Mouse (Mus musculus): ENCODE measurements around the gene Klhl11. TPM values are rescaled to one million over a fixed set of nuclear protein-coding genes. Genes with fewer than 3 reads are reported as not detected.

The Klhl11 gene
- polyA plus RNA-seq, 1 experiment from 2014 or later, result 10.0 TPM

DNA sequence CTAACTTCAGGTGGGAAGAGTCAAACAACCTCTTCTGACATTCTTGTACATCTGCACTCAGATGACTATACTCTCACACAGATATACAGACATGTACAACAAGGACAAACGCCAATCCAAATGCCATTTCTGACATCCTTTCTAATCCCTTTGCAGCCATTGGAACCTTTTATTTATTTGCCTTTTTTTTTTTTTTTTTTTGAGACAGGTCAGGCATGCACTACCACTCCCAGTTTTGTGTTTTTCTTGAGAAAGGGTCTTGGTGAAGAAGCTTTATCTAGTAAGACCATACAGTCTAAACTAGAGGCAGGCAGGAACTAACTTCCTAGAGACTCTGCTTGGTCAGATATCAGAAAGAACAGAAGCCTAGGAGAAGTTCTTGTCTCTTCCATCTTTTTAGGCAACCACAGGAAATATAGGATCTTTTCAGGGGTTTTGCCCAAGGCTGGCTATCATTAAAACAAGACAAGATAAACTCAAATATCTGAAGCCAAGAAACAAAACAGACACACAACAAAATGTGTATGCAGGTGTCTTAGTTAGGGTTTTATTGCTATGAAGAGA, 7.2 kb downstream of the Klhl11 start:
- H3K36me3 ChIP-seq, result peaks cover 24% of the 10 kb centered on the region
- ATAC-seq (ENCODE audit: insufficient number of reproducible peaks, low FRiP score, low TSS enrichment, low read depth), result no peak
- H3K27ac ChIP-seq, result no peak overlapping the region
- H3K4me3 ChIP-seq, result no peak overlapping the region
- H3K9me3 ChIP-seq, result no peaks in the 10 kb centered on the region
- no peak overlapping the region for H3K4me2 ChIP-seq
- 89% methylated on average over 1 of the region's 1 CpGs for WGBS
- H3K4me1 ChIP-seq, result peaks cover 6% of the 10 kb centered on the region
- no peaks in the 10 kb centered on the region for H3K27me3 ChIP-seq
- H3K9ac ChIP-seq, result no peak overlapping the region

DNA sequence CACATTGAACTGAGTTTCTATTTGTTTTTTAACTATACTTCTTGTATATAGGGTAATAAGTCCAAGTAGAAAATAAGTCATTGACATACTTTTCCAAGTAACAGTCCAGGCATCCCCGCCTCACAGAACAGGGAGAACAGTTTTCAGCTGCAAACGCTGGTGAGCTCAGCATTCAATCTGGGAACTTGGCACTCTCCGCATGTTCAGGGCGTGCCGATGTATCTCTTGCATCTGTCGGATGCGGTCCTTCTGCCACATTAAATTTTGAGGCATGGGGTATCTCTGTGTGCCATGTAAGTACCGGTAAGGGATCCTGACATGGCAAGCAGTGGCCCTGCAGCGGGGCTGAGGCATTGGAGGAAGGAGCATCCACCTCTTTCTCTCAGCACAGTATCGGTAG, 9.8 kb downstream of the Klhl11 start:
- H3K4me3 ChIP-seq, result no peak overlapping the region
- H3K36me3 ChIP-seq, result peaks cover 35% of the 10 kb centered on the region
- WGBS, result 89% methylated on average over 10 of the region's 10 CpGs
- no peaks in the 10 kb centered on the region for H3K9me3 ChIP-seq
- no peak overlapping the region for H3K27ac ChIP-seq
- ATAC-seq (ENCODE audit: insufficient number of reproducible peaks, low FRiP score, low TSS enrichment, low read depth), result no peak
- no peaks in the 10 kb centered on the region for H3K4me1 ChIP-seq
- H3K4me2 ChIP-seq, result no peak overlapping the region
- H3K9ac ChIP-seq, result no peak overlapping the region
- H3K27me3 ChIP-seq, result no peaks in the 10 kb centered on the region

DNA sequence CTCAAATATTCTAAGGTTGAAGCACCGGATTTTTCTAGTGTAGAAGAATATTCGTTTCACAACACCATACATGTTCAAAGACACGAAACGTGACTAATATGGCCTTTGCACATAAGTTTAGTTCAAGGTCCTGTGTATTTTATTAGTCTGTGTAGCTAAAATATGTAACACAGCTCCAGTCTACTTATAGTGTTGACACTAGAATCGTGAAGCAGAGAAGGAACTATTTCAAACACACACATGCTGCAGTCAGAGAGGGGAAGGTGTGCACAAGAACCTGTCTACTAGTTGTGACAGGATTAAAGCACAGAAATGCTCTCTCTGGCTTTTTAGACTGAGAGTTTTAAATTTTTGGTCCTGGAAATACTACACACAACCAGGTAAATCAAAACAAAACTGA, 14.8 kb downstream of the Klhl11 start:
- Histone ChIP-seq H3K4me3 (no peak overlapping the region), H3K36me3 (peaks cover 43% of the 10 kb centered on the region), H3K9me3 (no peaks in the 10 kb centered on the region), H3K27me3 (no peaks in the 10 kb centered on the region), H3K4me2 (no peak overlapping the region), H3K27ac (no peak overlapping the region), H3K4me1 (no peaks in the 10 kb centered on the region), H3K9ac (no peak overlapping the region)
- ATAC-seq (ENCODE audit: insufficient number of reproducible peaks, low FRiP score, low TSS enrichment, low read depth), result no peak
- 88% methylated on average over 5 of the region's 5 CpGs for WGBS

DNA sequence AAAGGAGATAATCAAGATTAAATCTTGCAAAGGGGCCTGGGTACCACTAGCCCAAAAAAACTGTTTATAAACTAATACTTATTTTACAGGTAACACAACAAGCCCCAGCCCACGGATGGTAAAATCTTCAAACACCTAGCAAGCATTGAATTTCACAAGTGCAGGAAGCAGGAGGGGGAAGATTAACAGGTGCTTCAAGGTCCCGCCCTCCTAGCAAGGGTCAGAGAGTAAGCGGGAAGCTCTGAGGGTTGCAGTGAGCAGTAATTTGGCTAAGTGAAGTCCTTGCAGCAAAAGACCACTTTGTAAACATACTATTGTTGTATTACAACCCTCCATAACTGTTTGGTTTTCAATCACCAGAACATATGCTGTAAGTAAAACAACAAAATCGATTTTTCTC, 15.3 kb downstream of the Klhl11 start:
- H3K36me3 ChIP-seq, result peaks cover 38% of the 10 kb centered on the region
- no peaks in the 10 kb centered on the region for H3K4me1 ChIP-seq
- H3K4me3 ChIP-seq, result no peak overlapping the region
- no peaks in the 10 kb centered on the region for H3K9me3 ChIP-seq
- H3K9ac ChIP-seq, result no peak overlapping the region
- no peaks in the 10 kb centered on the region for H3K27me3 ChIP-seq
- no peak overlapping the region for H3K27ac ChIP-seq
- H3K4me2 ChIP-seq, result no peak overlapping the region
- 67% methylated on average over 4 of the region's 4 CpGs for WGBS
- no peak for ATAC-seq (ENCODE audit: insufficient number of reproducible peaks, low FRiP score, low TSS enrichment, low read depth)

DNA sequence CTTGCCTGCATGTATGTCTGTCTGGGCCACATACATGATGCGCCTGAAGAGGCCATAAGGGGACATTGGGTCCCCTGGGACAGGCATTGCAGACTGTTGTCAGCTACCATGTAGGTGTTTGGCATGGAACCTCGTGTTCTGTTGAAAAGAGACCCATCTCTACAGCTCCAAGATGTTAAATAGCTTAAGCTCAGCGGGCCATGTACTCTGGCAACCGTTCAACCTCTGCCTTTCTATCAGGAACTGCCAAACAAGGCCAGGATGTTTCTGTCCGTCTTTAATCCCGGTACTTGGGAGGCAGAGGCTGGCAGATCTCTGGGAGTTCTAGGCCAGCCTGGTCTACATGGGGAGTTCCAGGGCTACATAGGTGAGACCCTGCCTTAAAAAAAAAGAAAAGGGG, 29.9 kb downstream of the Klhl11 start:
- Histone ChIP-seq H3K27me3 (no peaks in the 10 kb centered on the region), H3K27ac (no peak overlapping the region), H3K9me3 (no peaks in the 10 kb centered on the region), H3K9ac (no peak overlapping the region), H3K4me1 (peaks cover 13% of the 10 kb centered on the region), H3K4me2 (no peak overlapping the region), H3K4me3 (no peak overlapping the region), H3K36me3 (peaks cover 11% of the 10 kb centered on the region)
- 86% methylated on average over 6 of the region's 6 CpGs for WGBS
- no peak for ATAC-seq (ENCODE audit: insufficient number of reproducible peaks, low FRiP score, low TSS enrichment, low read depth)

DNA sequence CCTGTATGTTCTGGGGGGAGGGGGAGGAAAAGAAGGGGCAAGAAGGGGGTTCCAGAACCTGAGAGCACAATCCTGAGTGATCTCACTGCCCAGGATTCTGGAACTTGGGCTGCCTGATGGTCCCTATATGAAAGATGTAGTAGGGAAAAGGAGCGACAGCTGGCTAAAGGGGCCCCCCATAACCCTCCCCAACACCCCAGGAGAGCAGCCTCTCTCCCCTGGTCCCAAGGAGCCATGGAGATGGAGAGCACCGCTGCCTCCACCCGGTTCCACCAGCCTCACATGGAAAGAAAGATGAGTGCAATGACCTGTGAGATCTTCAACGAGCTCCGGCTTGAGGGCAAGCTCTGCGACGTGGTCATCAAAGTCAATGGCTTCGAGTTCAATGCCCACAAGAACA, 30.7 kb downstream of the Klhl11 start, which contains the start of the genes Nt5c3b and Klhl10:
TSS of gene Nt5c3b (minus strand) at position 12 of the 400 bp plus-strand sequence.
TSS of gene Klhl10 (plus strand) at position 121 of the 400 bp plus-strand sequence.
- 88% methylated on average over 8 of the region's 8 CpGs for WGBS
- peak within 1 kb of the TSS; percentile 76 for H3K27ac ChIP-seq
- peak within 1 kb of the TSS; percentile 68 for H3K4me2 ChIP-seq
- peak within 1 kb of the TSS; percentile 96 for H3K9ac ChIP-seq
- H3K27me3 ChIP-seq, result no peaks in the 10 kb centered on the region
- ATAC-seq (ENCODE audit: insufficient number of reproducible peaks, low FRiP score, low TSS enrichment, low read depth), result no peak
- peaks cover 18% of the 10 kb centered on the region for H3K36me3 ChIP-seq
- peaks cover 13% of the 10 kb centered on the region for H3K4me1 ChIP-seq
- no peaks in the 10 kb centered on the region for H3K9me3 ChIP-seq
- H3K4me3 ChIP-seq, result peak within 1 kb of the TSS; percentile 83

DNA sequence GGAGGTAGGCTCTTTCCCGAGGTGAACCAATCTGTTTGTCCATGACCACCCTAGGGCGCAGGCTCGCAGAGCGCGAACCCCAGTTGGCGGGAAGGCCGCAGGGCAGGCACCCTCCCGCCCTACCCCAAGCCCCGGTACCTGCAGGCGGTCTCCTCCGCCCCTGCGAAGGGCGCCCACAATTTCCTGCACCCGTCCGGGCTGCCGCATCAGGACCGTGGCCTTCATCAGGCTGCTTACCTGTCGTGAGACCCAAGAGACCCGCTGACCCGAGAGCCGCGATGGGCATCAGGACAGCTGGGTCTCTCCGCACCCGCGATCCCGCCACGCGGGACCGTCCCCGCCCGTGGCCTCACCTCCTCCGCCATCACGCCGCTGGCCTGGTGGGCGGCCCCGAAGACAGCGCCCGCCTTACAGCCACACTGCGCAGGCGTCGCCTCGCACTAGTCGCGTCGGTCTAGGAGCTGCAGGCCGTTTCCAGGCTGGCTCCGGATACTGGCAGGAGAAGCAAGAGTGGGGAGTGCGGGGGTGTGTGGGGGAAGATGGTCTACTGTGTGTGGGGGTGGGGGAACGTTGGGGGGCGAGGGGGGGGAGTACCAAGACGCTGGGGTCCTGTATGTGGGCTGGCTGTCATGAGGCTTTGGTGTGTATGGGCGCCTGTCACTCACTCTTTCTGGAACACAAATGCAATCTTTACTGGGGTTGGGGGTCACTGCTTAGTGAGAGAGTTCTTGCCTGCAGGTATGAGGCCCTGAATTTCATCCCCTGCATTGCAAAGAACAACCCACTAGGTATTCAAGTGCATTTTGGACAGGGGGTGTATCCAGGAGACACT, 31.6 kb downstream of the Klhl11 start:
- Histone ChIP-seq H3K9me3 (no peaks in the 10 kb centered on the region), H3K27ac (peak overlapping the region; percentile 76), H3K4me1 (peaks cover 13% of the 10 kb centered on the region), H3K4me3 (peak overlapping the region; percentile 83), H3K4me2 (peak overlapping the region; percentile 68), H3K36me3 (peaks cover 27% of the 10 kb centered on the region), H3K9ac (peak overlapping the region; percentile 96), H3K27me3 (no peaks in the 10 kb centered on the region)
- ATAC-seq (ENCODE audit: insufficient number of reproducible peaks, low FRiP score, low TSS enrichment, low read depth), result peak; percentile 94
- WGBS, result under 1% methylated on average over 51 of the region's 52 CpGs

DNA sequence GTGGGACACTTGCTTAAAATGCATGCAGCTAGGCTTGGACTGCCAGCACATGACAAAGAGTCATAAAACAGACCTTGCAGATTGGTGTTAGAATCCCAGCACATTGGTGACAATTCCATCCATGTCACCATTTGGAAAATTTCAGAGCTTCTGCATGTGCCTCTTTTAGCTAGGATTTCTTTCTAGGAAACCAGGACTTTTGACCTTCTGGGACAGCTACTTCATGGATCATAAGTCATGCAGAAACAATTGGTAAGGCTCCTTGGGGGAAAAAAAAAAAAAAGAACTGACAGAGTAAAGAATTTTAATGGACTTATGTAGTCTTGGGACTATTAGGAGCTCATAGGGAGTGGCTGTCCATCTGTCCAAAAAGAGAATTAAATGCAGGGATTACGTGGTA, 34.6 kb downstream of the Klhl11 start:
- Histone ChIP-seq H3K36me3 (peaks cover 51% of the 10 kb centered on the region), H3K9me3 (no peaks in the 10 kb centered on the region), H3K27me3 (no peaks in the 10 kb centered on the region), H3K27ac (no peak overlapping the region), H3K4me2 (no peak overlapping the region), H3K9ac (no peak overlapping the region), H3K4me1 (peaks cover 13% of the 10 kb centered on the region), H3K4me3 (no peak overlapping the region)
- ATAC-seq (ENCODE audit: insufficient number of reproducible peaks, low FRiP score, low TSS enrichment, low read depth), result no peak
- 79% methylated on average over 1 of the region's 1 CpGs for WGBS

DNA sequence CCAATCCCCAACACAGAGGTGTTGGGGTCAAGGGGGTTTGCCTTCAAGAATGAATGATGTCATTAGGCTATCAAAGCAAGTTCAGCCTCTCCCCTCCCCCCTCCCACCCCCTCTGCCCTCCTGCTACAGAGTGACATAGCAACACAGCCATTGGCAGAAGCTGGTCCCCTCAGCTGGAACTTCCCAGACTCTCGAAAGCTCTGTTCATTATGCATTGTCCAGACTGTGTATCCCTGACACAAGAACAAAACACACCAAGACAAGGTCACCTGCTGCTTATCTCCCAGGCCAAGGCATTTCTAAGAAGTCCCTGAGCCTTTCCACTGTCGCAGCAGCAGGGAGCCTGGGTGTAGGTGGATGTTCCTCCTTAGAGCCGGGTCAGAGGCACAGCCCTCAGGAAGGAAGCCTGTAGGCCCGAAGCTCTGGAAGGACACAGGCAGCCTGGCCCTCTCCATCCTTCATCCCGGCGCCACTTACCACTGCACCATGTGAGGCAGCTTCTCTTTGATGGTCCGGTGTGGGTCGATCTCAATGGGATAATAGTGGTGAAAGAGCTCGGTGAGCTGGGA, 36.8 kb downstream of the Klhl11 start:
- Histone ChIP-seq H3K27ac (no peak overlapping the region), H3K4me3 (no peak overlapping the region), H3K4me2 (no peak overlapping the region), H3K27me3 (no peaks in the 10 kb centered on the region), H3K36me3 (peaks cover 60% of the 10 kb centered on the region), H3K9ac (no peak overlapping the region), H3K9me3 (no peaks in the 10 kb centered on the region), H3K4me1 (peaks cover 9% of the 10 kb centered on the region)
- WGBS, result 89% methylated on average over 9 of the region's 9 CpGs
- ATAC-seq (ENCODE audit: insufficient number of reproducible peaks, low FRiP score, low TSS enrichment, low read depth), result no peak

DNA sequence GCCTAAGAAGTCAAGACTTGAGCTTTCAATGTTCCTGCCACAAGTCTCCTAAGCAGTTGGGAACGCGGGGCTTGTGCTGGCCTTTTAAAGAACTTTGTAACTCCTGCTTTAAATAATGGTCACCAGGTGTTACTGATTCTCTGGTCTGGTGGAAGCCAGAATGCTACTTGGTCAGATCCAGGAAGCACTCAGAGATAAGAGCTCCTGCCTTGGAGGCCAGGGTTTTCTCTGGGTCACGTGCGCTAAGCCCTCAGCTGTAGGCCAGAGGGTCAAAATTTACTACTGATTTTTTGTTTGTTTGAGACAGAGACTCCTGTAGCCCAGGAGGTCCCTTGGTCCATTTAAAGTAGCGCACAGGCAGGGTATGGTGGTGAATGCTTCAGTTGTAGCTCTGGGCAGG, 40.5 kb downstream of the Klhl11 start:
- Histone ChIP-seq H3K4me2 (no peak overlapping the region), H3K9me3 (no peaks in the 10 kb centered on the region), H3K4me1 (no peaks in the 10 kb centered on the region), H3K27ac (no peak overlapping the region), H3K36me3 (peaks cover 65% of the 10 kb centered on the region), H3K27me3 (no peaks in the 10 kb centered on the region), H3K4me3 (no peak overlapping the region), H3K9ac (no peak overlapping the region)
- ATAC-seq (ENCODE audit: insufficient number of reproducible peaks, low FRiP score, low TSS enrichment, low read depth), result no peak
- WGBS, result 84% methylated on average over 5 of the region's 5 CpGs

DNA sequence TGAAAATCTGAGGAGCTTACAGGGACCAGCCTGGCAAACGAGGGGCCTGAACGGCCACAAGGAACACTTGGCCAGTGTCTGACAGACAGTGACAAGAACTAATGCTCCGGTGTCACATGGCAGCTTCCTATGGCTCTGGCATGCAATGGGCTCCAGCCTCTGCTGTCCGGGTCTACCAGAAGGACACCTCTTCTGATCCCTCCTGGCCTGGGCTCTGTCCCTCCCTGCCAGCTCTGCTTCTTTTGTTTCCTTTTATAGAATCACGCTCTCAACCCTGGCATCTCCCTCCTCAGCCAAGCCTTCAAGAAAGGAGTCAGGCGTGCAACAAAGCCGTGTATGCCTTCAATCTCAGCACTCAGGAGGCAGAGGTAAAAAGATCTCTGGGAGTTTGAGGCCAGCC, 42.5 kb downstream of the Klhl11 start:
- Histone ChIP-seq H3K36me3 (peaks cover 54% of the 10 kb centered on the region), H3K9me3 (no peaks in the 10 kb centered on the region)
- WGBS, result 90% methylated on average over 7 of the region's 7 CpGs

DNA sequence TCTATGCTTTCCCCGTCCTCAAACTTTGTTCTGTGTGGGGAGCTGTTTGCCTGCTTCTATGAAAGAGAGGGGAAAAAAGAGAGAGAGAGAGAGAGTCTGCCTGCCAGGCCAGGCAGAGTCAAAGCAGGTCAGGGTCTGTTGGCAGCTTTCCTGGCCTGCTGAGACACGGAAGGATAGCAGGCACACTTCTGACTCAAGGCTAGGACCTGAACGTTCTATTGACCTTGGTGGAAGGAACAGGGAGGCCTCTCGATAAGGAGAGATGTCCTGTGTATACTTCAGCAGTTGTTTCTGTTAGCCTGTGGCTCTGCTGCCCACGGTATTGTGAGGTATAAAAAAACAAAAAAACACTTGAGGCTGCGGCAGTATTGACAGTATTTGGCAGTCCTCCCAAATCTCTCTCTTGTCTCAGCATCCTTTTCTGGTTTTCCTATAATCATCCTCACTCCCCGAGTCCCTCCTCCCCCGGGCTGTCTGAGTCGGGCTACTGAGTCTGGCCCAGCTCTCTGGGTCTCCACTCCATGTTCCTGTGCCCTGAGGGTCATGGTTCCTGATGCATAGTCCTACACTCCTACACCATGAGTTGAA, 43.8 kb downstream of the Klhl11 start:
- no peaks in the 10 kb centered on the region for H3K9me3 ChIP-seq
- ATAC-seq (ENCODE audit: insufficient number of reproducible peaks, low FRiP score, low TSS enrichment, low read depth), result no peak
- peaks cover 60% of the 10 kb centered on the region for H3K36me3 ChIP-seq

More for the DNA sequence above, 42.5 kb downstream of the Klhl11 start:
- Histone ChIP-seq H3K27me3 (no peaks in the 10 kb centered on the region), H3K9ac (no peak overlapping the region), H3K4me2 (no peak overlapping the region), H3K4me3 (no peak overlapping the region), H3K4me1 (no peaks in the 10 kb centered on the region), H3K27ac (no peak overlapping the region)
- ATAC-seq (ENCODE audit: insufficient number of reproducible peaks, low FRiP score, low TSS enrichment, low read depth), result no peak

More for the DNA sequence above, 43.8 kb downstream of the Klhl11 start:
- Histone ChIP-seq H3K4me3 (no peak overlapping the region), H3K4me1 (no peaks in the 10 kb centered on the region), H3K27ac (peak overlapping the region; percentile 51; the same call in 1 of the 2 replicates), H3K9ac (no peak overlapping the region), H3K4me2 (no peak overlapping the region), H3K27me3 (no peaks in the 10 kb centered on the region)
- WGBS, result 58% methylated on average over 9 of the region's 9 CpGs
